Mouse (Mus musculus) CH12.LX (cell line): ENCODE measurements around the gene Abca1. TPM values are rescaled to one million over a fixed set of nuclear protein-coding genes. Genes with fewer than 3 reads are reported as not detected.

Source experiments
- DNase-seq: peaks from one replicate; pipeline ENCODE4 v3.0.0-alpha.2; 2013; ENCODE audit errors: extremely low read depth
- H3K27ac ChIP-seq: 2 replicates; pipeline ENCODE4 v1.5.1; 2012; ENCODE audit warnings: low read depth, mild to moderate bottlenecking, control low read depth, moderate library complexity; ENCODE audit not compliant: insufficient read depth
- H3K27me3 ChIP-seq: replicated peaks from 2 replicates; pipeline ENCODE3; 2012; ENCODE audit warnings: inconsistent platforms
- H3K36me3 ChIP-seq, 2 experiments: replicated peaks in 1 of 2; 2 replicates each; pipeline versions ENCODE3 to v1.6.1; 2012; ENCODE audit warnings: inconsistent platforms in 1 of 2, low read length in 1 of 2, mild to moderate bottlenecking in 1 of 2, mixed read lengths in 1 of 2, moderate library complexity in 1 of 2; ENCODE audit not compliant: control insufficient read depth in 1 of 2, insufficient read depth in 1 of 2
- H3K4me1 ChIP-seq, 2 experiments: 2 replicates each; pipeline ENCODE4 v1.6.1; 2012; ENCODE audit warnings: inconsistent platforms in 1 of 2, moderate library complexity in 1 of 2; ENCODE audit not compliant: insufficient read depth in 2 of 2, control insufficient read depth in 1 of 2
- H3K4me2 ChIP-seq: 2 replicates; pipeline ENCODE4 v1.6.1; 2012; ENCODE audit warnings: low read depth, mild to moderate bottlenecking, control low read depth; ENCODE audit not compliant: poor library complexity, insufficient read depth, severe bottlenecking
- H3K4me3 ChIP-seq, 3 experiments: fragments of 150-350 bp in 1 of 3; sonication (generic) in 1 of 3; replicated peaks in 1 of 3; 2 replicates each; pipeline versions ENCODE3 to v1.5.1; 2011 to 2012; ENCODE audit warnings: low read depth in 2 of 3, low read length in 2 of 3, mild to moderate bottlenecking in 2 of 3, moderate library complexity in 2 of 3, control low read depth in 1 of 3, improper control_type of control experiment in 1 of 3, inconsistent platforms in 1 of 3, mixed read lengths in 1 of 3; ENCODE audit not compliant: poor library complexity in 1 of 3
- H3K79me2 ChIP-seq: replicated peaks from 2 replicates; pipeline ENCODE4 v1.6.1; 2012; ENCODE audit warnings: mild to moderate bottlenecking, moderate library complexity; ENCODE audit not compliant: control insufficient read depth, poor library complexity, insufficient read depth, severe bottlenecking; ENCODE audit errors: extremely low read depth
- H3K9ac ChIP-seq: 2 replicates; pipeline ENCODE4 v1.6.1; 2012; ENCODE audit warnings: low read depth, mild to moderate bottlenecking, control low read depth, moderate library complexity; ENCODE audit not compliant: insufficient read depth
- H3K9me3 ChIP-seq: replicated peaks from 2 replicates; pipeline ENCODE3; 2012; ENCODE audit warnings: low read length, inconsistent platforms, mixed read lengths
- BHLHE40 ChIP-seq: IDR thresholded peaks from 2 replicates; pipeline ENCODE4 v1.6.1; 2011; ENCODE audit warnings: mild to moderate bottlenecking, low read depth, low read length, improper control_type of control experiment
- ETS1 ChIP-seq: conservative IDR thresholded peaks from 2 replicates; pipeline ENCODE4 v1.6.1; 2012; ENCODE audit warnings: low read depth, mild to moderate bottlenecking, inconsistent platforms, low read length, improper control_type of control experiment, moderate library complexity
- MAFK ChIP-seq: IDR thresholded peaks from 2 replicates; pipeline ENCODE4 v1.6.1; 2011; ENCODE audit warnings: low read length, improper control_type of control experiment; ENCODE audit not compliant: insufficient replicate concordance
- MAZ ChIP-seq: IDR thresholded peaks from 2 replicates; pipeline ENCODE4 v1.6.1; 2012; ENCODE audit warnings: low read depth, mild to moderate bottlenecking, inconsistent platforms, low read length, improper control_type of control experiment, moderate library complexity
- MEF2A ChIP-seq: IDR thresholded peaks from 2 replicates; pipeline ENCODE4 v1.6.1; 2014; ENCODE audit warnings: low read depth, mild to moderate bottlenecking, inconsistent platforms, low read length, improper control_type of control experiment, borderline replicate concordance
- MXI1 ChIP-seq: IDR thresholded peaks from 2 replicates; pipeline ENCODE4 v1.6.1; 2011; ENCODE audit warnings: mild to moderate bottlenecking, low read depth, low read length, improper control_type of control experiment
- NRF1 ChIP-seq: IDR thresholded peaks from 2 replicates; pipeline ENCODE4 v1.6.1; 2014; ENCODE audit warnings: low read depth, mild to moderate bottlenecking, inconsistent platforms, low read length, improper control_type of control experiment, moderate library complexity
- POLR2AphosphoS2 ChIP-seq: IDR thresholded peaks from 2 replicates; pipeline ENCODE4 v1.6.1; 2011; ENCODE audit warnings: low read depth, low read length, improper control_type of control experiment
- RCOR1 ChIP-seq: conservative IDR thresholded peaks from 2 replicates; pipeline ENCODE4 v1.6.1; 2012; ENCODE audit warnings: low read depth, mild to moderate bottlenecking, inconsistent platforms, low read length, improper control_type of control experiment
- SMC3 ChIP-seq: IDR thresholded peaks from 2 replicates; pipeline ENCODE4 v1.6.1; 2011; ENCODE audit warnings: low read depth, low read length, improper control_type of control experiment
- TCF12 ChIP-seq: IDR thresholded peaks from 2 replicates; pipeline ENCODE4 v1.6.1; 2014; ENCODE audit warnings: low read depth, mild to moderate bottlenecking, inconsistent platforms, low read length, improper control_type of control experiment
- UBTF ChIP-seq: IDR thresholded peaks from 2 replicates; pipeline ENCODE4 v1.6.1; 2012; ENCODE audit warnings: low read depth, mild to moderate bottlenecking, inconsistent platforms, low read length, improper control_type of control experiment, moderate library complexity
- USF1 ChIP-seq: IDR thresholded peaks from 2 replicates; pipeline ENCODE4 v1.6.1; 2014; ENCODE audit warnings: low read depth, mild to moderate bottlenecking, inconsistent platforms, low read length, improper control_type of control experiment
- ZC3H11A ChIP-seq: IDR thresholded peaks from 2 replicates; pipeline ENCODE4 v1.6.1; 2012; ENCODE audit warnings: low read depth, mild to moderate bottlenecking, inconsistent platforms, low read length, improper control_type of control experiment
- ZMIZ1 ChIP-seq: IDR thresholded peaks from 2 replicates; pipeline ENCODE4 v1.6.1; 2012; ENCODE audit warnings: low read depth, mild to moderate bottlenecking, inconsistent platforms, low read length, improper control_type of control experiment
- ZNF384 ChIP-seq: IDR thresholded peaks from 2 replicates; pipeline ENCODE4 v1.6.1; 2012; ENCODE audit warnings: low read depth, low read length, improper control_type of control experiment, inconsistent platforms
- dilution Hi-C: fragments of 300-500 bp; cut with MboI; formaldehyde crosslinking; loops from 2 replicates; pipeline ENCODE4 v1.14.3; 2020; ENCODE audit warnings: low sequenced_read_pairs; ENCODE audit not compliant: extremely low pct_unique_long_range_greater_than_20kb, extremely low pct_ligation_motif_present
- in situ Hi-C: fragments of 300-500 bp; cut with MboI; formaldehyde crosslinking; loops from 3 replicates; pipeline ENCODE4 v1.14.3; 2019; ENCODE audit warnings: low sequenced_read_pairs, low pct_ligation_motif_present, low pct_unique_long_range_greater_than_20kb, mixed read lengths
- polyA plus RNA-seq: library from polyadenylated mRNA; unstranded; fragments of >175 nt; gene quantifications from 2 replicates; pipeline ENCODE4 v1.2.1, GENCODE M21; 2012; ENCODE audit warnings: low read depth; ENCODE audit not compliant: insufficient read length
- total RNA-seq, 2 experiments: library from RNA; depleted of rRNA; stranded (reverse); fragments of 300-350 nt in 1 of 2; fragments of >200 nt in 1 of 2; gene quantifications; 2 replicates each; pipeline ENCODE4 v1.2.3; 2012 to 2014

The Abca1 gene
- total and polyA plus RNA-seq, 3 experiments = 0.13 to 0.46 (median 0.35) TPM

- dilution Hi-C loops (no loop called here), in situ Hi-C loops (no loop called here)
- Histone ChIP-seq H3K4me2 (no peak overlapping the region), H3K79me2 (no peaks in the 10 kb centered on the region), H3K4me3 (no peak overlapping the region), H3K4me1 (peaks cover 0 to under 1% of the 10 kb centered on the region in 2 experiments; a peak in 2 of 4 replicates), H3K9me3 (no peaks in the 10 kb centered on the region), H3K27ac (no peak overlapping the region), H3K27me3 (no peaks in the 10 kb centered on the region), H3K36me3 (no peaks in the 10 kb centered on the region), H3K9ac (no peak overlapping the region)
- DNase-seq = no peak
- TF ChIP-seq ZC3H11A = no peak
- TF ChIP-seq TCF12 = no peak
- TF ChIP-seq MAZ = no peak
- TF ChIP-seq MAFK = no peak
- TF ChIP-seq USF1 = no peak
- TF ChIP-seq MEF2A = no peak
- no peak for TF ChIP-seq UBTF
- no peak for TF ChIP-seq MXI1
- no peak for TF ChIP-seq ZMIZ1
- TF ChIP-seq SMC3 = no peak
- no peak for TF ChIP-seq ETS1
- TF ChIP-seq ZNF384 = no peak
These were observed 21.8 kb upstream of the Abca1 start for GRCm38 (mm10) chr4:53181479-53181878.

GRCm38 (mm10) chr4:53179308-53179820, 19.7 kb upstream of the Abca1 start:
- no peak for DNase-seq
- no peak overlapping the region for H3K27ac ChIP-seq
- H3K4me1 ChIP-seq = no peaks in the 10 kb centered on the region
- H3K4me2 ChIP-seq = peak overlapping the region; percentile 60; the same call in 1 of the 2 replicates
- in situ Hi-C loops (no loop called here), dilution Hi-C loops (no loop called here)
- no peak overlapping the region for H3K9ac ChIP-seq
- H3K27me3 ChIP-seq = no peaks in the 10 kb centered on the region
- no peak overlapping the region for H3K4me3 ChIP-seq
- H3K9me3 ChIP-seq = no peaks in the 10 kb centered on the region
- TF ChIP-seq POLR2AphosphoS2 (no peak), BHLHE40 (peak; percentile 40; the same call in 1 of the 2 replicates), ZNF384 (peak; percentile 9; the same call in 1 of the 2 replicates), RCOR1 (no peak), NRF1 (no peak)
- H3K79me2 ChIP-seq = no peaks in the 10 kb centered on the region
- H3K36me3 ChIP-seq = no peaks in the 10 kb centered on the region
